Mouse (Mus musculus): ENCODE results near the gene Tmf1.

Tmf1 gene
- long read RNA-seq, experiment 1, partial matches to known transcripts: 10 of 39 reads
- long read RNA-seq, experiment 1, other reads (novel, unspliced or antisense): 29 of 39 reads
- long read RNA-seq, experiment 2, full-length matches to known transcripts: 1 of 44 reads
- long read RNA-seq, experiment 2, partial matches to known transcripts: 25 of 44 reads
- long read RNA-seq, experiment 2, other reads (novel, unspliced or antisense): 18 of 44 reads

DNA sequence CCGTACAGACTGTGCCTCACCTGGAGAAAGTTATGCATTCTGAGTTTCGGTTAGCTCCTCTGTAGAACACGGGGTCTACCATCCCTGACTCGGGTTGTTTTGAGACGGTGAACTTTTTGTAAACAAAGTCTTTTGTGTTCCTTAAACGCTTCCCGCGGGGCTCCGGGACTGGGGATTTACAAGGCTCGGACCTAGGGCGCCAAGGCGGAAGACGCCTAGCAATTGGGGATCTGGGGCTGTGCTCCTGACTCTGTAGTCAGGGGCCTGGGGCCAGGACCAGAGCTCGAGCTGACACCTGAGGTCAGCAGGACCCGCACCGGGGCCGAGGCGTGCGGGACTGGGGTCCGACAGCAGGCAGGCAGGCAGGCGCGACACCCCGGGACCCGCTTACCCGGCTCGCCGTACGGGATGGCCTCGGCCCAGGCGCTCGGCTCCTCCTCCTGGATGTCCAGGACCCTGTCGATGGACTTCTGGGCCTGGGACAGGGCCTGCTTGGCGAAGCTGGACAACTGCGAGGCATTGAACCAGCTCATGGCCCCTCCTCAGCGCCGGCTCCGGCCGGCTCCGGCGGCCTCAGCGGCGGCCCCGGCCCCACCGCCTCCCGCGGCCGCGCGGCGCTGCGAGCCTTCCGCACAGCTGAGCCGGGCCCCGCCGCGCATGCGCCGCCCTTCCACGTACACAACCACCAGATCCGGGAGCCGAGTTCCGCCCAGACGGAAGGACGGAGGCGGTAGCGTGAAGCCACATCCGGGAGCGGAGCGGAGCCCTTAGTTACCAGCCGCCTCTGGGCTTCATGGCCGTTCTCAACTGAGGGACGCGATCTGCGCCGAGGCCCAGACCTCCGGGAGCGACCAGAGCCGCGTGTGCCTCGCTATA, at the start of gene Tmf1:
Tmf1 (minus strand) TSS at position 632 of the 876 bp plus-strand sequence.
- intact Hi-C loops (cut with DNase I): no loop called here

DNA sequence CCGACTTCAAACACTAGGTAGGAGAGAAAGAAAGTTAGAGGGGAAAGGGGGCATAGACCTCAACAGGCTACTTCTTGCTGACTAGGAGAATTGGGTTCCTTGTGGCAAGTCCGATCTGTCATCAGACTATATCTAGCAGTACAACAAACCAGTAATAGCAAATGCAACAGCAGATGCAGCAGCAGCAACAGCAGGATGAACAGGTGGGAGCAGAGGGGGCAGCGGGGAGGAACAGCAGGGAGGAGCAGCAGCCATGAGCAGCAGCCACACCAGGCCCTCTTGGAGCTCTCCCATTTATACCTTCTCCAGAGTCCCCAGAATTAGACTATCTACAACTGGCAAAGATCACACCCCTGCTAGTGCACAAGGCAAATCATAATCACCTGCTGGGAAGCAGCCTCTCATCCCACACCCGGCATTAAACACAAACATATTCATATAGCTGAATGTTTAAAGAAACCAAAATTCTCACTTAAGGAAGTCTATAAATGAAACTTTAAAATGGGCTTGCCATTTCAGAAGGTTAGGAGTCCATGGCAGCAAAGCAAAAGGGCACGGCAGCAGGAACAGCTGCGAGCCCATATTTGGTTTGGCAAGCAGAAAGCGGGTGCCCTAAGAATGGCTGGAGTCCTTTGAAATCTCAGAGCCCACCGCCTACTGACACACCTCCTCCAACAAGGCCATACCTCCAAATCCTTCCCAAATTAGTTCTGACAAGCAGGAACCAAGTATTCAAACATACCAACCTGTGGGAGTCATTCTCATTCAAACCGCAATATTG, 48.3 kb upstream of the Tmf1 start:
- intact Hi-C loops (cut with DNase I): no loop called here

DNA sequence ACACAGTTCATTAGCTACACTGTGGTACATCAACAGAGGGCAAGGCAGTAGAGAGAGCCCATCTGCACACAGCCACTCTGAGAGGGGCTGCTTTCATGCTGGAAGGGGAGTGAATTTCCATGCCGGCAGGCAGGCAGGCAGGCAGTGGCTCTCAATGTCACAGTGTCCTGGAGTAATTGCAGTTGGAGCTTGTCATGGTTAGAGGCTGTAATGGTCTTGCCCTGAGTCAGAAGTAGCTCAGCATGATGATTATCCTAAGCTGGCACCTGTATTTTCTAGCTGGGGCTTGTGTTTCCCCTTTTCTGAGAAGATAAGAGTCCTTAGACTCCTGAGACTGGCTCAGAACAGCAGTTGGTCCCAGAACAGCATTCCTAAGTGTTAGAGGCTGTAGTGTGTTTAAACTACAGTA, 47.2 kb upstream of the Tmf1 start:
- intact Hi-C loops (cut with DNase I): no loop called here

DNA sequence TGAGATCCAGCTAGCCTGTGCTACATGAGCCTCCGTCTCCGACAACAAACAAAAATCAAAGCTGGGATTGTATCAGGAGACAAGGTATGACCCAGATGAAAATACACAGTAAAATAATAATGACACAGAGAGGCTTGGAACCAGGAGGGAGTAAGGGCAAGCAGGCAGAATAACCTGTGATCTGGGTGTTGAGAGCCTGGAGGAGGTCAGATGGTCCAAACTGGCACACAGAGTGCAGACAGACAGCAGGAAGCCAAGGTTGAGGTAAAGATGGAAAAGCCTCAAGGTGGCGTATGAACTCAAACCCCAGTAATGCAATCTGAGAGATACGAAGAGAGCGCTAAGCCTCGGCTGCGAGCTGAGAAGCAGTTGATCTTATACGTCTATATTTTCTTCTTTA, 45.6 kb upstream of the Tmf1 start:
- intact Hi-C loops (cut with DNase I): no loop called here

DNA sequence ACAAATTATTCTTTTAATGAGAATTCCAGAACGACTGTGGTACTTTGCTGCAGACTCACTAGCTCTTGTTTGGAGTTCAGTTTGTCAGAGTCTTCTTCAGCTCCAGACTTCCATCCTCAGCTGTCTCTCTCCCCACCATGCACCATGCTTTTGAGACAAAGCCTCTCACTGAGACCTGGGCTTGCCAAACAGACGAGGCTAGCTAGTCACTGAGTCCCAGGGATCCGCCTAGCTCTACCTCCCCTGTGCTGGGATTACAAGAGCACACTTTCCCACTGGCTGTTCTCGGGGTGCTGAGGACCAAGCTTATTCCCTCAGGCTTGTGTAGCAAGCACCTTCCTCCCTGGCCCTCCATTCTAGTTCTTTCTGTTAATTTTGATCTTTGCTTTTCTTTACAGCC, 44.6 kb upstream of the Tmf1 start:
- intact Hi-C loops (cut with DNase I): no loop called here

DNA sequence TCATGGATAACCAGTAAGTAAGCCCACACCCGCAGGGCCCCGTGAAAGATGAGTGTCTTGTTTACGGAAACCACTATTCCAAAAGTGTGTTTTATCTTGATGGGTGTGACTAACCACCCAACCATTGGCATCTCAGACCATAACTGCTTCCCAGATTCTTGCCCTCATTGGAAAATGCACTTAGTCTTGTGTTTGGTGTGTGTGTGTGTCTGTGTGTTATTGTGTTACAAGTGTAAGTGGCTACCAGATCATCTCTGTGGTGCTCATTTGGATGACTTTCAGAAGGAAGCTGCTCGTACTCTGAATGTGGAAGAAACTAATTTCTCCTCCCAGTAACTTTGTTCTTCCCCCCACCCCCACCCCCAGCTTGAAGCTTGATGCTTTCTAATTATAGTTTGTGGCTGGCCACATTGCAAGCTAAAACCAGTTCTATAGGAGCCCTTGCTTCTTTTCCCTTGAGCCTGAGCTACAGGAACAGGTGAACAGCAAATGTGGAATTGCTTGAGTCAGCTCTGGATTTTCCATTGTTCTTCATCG, 44.1 kb upstream of the Tmf1 start:
- intact Hi-C loops (cut with DNase I): no loop called here

DNA sequence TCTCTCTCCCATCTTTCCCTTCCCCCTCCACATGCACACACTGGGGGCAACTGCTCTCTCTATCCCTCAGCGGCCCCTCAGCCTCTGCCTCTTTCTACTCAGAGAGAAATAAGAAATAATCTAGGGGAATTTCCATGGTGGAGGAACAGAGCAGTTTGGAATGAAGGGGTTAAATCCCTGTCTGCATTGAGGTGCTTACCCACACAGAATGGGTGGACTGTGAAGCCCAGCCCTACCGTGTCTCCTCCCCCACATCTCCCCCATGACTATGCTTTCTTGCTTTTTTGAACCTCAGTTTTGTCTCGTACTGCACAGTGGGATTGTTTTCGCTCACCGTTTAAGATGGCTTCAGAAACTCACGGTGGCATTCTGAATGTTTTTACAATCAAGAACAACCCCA, 43.4 kb upstream of the Tmf1 start:
- intact Hi-C loops (cut with DNase I): no loop called here

DNA sequence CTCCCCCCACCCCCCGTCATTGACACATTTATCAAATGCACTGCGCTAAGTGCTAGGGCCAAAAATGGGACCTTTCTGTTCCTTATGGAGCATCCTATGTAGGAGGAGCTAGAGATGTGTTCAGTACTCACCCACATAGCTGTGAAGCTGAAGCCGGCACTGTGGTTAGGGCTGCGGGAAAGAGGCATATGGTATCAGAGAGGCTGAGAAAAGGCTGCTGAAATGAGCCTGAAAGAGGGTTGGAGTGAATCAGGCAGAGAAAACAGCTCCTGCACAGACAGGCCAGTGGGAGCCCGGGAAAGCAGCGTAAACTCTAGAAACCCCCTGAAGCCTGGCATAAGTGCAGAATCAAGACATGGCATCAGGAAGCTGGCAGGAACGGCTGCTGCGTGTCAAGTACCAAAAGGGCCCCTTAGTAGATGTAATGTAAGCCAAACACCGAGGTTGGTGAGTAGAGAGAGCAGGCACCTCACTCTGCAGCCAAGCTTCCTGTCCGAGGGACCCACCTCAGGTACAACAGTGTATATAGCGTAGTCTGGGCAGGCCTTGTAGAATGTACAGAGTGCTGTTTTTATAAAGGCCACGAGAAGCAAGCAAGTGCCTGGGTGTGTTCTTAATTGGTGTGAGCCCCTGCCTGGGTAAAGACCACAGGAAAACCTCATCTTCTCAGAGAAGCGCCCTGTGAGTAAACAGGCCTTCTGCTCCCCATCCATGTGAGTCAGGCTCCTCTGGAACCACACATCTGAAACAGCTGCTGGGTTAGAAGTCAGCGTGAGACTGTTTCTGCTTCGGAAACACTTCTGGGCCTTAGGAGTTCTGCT, 42.5 kb upstream of the Tmf1 start:
- intact Hi-C loops (cut with DNase I): no loop called here

DNA sequence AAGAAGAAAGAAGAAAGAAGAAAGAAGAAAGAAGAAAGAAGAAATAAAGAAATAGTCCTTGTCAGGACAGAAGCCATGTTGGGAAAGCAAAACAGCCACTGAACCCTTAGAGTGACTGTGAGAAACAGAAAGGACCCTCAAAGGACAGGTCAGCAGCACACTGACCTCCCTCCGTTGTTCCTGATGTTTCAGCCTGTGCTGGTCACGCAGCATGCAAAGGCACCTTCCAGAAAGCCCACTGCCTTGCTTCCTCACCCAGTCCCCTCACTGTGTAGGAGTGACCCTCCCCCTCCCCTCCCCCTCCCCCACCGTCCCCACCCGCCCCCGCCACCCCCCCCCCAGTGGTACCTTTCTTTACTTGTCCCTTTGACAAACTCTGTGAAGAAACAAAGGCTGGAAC, 41.8 kb upstream of the Tmf1 start:
- intact Hi-C loops (cut with DNase I): no loop called here

DNA sequence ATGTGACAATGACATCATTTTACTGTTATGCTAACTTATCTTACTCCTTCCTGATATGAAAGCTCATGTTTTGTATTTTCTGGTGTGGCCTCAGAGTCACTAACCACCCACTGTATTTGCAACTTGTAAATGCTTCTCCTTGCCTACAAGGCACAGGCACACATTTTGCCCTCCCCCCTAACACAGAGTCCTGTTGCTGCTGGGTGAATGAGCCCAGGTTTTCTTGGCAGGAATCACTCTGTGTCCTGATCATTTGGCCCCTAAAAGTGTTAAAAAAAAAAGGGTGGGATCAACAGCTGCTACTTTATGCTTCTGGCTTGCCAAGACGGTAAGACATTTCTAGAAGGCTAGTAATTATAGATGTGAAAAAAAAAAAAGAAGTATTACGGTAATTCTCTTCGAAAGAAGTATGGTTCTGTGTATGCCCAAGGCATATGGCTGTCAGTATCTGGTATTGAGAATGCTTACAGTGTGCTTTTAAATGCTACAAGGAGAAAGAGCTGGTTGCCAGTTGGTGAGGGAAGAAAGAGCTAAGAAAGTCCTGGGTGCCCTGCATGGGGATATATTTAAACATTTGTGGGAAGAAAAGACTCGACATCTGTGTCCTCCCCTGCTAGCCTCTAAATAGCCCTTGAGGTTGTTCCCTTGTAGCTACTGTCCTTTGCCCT, 37.4 kb upstream of the Tmf1 start:
- intact Hi-C loops (cut with DNase I): no loop called here

DNA sequence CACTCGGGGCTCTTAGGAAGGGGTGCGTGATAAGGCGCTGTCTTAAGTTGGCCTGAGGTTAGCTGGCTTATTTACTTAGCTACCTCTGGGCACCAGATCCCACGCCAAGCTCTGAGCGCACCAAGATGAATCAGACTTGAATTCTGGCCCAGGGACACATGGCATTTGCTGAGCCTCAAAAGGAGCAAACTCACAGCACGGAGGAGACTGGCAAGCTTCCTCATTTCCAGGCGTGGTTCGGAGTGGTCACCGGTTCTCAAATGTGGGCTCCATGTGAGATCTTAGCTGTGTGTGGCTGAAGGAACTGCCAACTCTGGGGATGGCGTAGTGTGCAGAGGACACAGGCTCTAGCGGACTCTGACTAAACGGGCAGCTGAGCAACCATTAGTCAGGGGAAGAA, 33.1 kb upstream of the Tmf1 start:
- intact Hi-C loops (cut with DNase I): no loop called here

DNA sequence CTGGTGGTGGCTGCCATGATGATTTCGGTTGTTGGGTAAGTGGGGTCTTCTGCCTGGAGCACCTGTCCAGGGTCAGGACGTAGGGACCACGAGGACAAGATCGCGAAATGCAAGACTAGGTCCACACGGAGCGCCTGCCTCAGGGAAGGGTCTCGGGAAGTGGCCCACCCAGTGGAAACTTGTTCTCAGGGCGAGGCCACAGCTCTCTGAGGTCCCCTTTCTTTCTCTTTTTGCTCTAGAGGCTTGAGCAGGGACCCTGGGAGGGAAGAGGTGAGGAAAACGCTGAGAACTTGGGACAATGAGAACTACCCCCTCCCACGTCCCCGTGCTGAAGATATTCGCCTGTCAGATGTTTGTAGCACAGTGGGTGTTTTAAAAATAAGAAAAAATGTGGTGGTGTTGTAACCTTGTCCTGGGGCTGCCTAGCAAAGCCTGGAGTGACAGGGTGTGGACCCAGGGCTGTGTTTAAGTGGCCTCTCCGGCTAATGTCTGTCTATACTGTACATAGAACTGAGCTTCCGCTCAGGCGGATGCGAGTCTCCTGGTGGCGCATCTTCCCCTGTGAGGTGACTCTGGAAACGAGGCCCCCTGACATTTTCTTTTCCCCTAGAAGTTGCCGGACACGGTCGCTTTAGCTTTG, 32.2 kb upstream of the Tmf1 start:
- intact Hi-C loops (cut with DNase I): no loop called here

DNA sequence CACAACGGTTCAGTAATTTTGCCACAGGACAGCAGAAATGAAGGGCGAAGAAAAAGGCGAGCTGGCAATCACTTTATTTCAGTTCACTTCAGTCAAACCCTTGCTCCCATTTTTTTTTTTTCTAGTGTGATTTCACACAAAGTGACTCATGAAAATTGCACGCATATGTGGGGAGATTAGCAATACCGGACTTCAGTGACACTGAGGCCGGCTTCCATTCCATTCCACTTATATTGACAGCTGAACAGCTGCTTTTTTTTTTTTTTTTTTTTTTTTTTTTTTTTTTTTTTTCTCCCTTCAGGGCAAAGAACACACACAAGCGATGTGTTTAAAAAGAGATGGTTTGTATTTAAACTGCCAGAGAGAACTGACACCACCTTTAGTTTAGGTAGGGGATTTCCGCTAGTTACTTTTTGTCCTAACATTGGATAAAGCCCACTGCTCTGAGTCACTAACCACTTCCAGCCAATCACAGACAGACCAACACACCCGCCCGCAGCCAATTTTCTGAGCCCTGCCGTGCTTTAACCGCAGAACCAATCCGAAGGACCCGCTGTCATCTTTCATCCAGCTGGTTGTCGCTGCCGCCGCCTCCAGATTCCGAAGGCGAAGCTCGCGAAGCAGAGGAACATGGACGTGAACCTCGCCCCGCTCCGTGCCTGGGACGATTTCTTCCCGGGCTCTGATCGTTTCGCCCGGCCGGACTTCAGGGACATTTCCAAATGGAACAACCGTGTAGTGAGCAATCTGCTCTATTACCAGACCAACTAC, 31.5 kb upstream of the Tmf1 start, which contains the start of gene Arl6ip5:
Arl6ip5 (plus strand) TSS at position 499 of the 771 bp plus-strand sequence.
- intact Hi-C loops (cut with DNase I): no loop called here

DNA sequence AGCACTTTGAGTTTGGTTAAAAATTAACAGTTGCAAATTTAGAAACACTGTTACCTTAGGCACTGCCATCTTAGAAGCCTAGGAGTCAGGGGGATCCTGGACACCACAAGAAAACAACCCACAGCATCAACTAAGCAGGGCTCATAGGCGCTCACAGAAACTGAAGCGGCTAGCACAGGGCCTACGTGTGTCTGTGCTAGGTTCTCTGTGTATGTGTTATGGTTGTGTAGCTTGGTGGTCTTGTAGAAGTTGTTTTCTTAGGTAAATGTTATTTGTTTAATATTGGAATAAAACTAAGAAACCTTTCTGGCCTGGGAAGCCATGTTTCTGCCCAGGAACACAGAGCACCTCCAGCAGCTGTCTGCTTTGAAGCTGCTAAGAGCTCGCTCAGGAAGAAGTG, 30.8 kb upstream of the Tmf1 start:
- intact Hi-C loops (cut with DNase I): no loop called here

DNA sequence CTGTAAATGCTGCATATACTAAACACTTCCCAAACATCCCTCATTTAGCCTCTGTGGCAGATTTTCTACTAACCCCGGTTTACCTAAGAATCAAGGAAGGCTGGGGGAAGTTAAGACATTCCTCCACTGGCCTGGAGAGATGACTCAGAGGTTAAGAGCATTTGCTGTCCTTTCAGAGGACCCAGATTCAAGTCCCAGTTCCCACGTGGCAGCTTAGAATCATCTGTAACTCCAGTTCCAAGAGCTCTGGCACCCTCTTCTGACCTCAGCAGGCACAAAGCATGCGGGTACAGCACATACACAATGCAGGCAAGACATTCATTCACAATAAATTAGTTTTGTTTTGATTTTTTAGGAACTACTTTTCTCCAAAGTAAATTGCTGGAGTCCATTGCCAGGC, 30.3 kb upstream of the Tmf1 start:
- intact Hi-C loops (cut with DNase I): no loop called here

DNA sequence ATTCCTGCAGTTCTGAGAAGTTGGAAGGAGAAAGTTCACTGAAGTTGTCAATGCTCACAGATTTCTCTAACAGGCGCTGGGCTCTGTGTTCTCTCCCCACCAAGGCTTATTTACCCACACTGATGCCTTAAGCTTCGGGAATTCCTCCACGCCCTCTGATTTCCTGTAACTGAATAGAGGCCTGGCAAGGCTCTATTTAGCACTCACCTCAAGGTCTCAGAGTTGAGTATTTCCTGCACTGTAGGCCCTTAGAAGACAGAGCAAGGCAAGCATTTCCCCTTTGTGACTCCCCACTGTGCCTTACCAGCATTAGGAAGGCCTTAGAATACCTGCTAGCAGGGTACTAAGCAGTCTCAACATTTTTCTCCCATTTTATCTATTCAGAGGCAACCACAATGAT, 29.5 kb upstream of the Tmf1 start:
- intact Hi-C loops (cut with DNase I): no loop called here

DNA sequence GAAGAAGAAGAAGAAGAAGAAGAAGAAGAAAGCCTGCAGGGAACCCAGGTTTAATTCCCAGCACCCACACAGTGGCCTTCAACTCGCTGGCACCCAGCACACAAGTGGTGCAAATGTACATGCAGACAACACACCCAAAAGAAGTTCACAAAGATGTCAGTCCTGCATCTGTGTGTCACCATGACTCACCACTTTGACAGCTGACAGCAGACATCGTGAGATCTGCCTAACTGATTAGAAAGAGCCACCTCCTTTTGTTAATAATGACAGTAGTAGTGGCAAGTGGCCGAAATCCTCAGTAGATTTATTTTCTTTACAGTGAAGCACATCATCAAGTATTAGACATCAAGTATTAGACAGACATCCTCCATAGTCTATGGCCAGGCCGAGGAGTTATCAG, 28.2 kb upstream of the Tmf1 start:
- intact Hi-C loops (cut with DNase I): no loop called here

DNA sequence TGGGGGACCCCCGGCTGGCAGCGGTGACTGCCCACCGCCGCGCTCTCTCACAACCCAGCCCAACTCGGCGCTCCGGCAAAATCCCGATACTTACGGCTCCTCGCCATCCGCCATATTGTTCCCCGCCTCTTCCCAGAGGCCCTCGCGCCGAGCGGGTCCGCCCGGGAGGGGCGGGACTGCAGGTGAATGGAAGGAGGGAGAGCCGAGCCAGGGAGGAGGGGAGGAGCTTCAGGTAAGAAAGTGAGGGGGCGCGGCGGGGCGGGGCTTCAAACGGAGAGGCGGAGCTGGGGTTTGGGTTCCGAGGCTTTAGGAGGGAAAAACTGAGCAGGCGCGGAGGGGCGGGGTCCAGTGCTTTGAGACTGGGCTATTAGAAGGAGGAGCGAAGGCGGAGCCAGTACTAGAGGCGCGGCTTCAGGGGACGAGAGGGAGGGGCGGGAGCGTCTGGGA, 26.5 kb upstream of the Tmf1 start, which contains the start of gene Uba3:
Uba3 (minus strand) TSS at position 209 of the 447 bp plus-strand sequence.
- intact Hi-C loops (cut with DNase I): no loop called here

DNA sequence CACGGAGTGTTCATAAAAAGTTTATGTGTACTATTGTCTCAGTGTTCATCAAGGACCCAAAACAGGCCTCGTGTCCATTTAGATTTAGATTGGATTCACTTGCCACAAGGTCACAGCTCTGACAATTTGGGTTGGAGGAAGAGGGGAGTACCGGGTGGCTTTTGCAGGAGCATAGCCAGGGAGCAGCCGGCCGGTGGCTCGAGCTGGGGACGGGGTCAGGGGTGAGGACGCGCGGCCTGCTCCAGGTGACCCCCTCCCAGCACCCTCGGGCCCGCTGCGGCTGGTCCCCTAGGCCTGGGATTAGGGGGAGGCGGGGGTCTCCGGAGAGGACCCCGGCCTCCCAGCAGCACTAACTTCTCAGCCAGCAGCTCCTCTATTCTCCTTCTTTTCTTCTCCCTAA, 26.0 kb upstream of the Tmf1 start:
- intact Hi-C loops (cut with DNase I): no loop called here

Data from adrenal gland (tissue).